Mouse (Mus musculus): ENCODE data around the gene Pxmp2.

DNA sequence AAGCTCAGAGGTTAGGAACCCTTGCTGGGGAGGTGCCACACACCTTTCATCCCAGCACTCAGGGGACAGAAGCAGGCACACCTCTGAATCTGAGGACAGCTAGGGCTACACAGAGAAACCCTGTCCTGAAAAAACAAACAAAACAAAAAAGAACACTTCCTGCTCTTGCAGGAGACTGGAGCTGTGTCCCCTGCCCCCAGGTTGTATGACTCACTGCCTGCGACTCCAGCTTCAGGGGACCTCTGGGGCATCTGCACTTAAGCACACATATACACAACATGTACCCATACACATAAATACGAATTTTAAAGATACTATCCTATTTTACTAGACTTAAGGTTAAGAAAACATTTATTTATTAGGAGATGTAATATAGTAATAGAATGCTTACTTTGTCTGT is 41.9 kb downstream of the Pxmp2 start:
- TF ChIP-seq CTCF (IDR thresholded peaks at IDR 0.05; ENCODE audit: extremely low read depth, insufficient read length, insufficient replicate concordance, low read depth, low read length) (no peak), POLR2A (IDR thresholded peaks at IDR 0.05; ENCODE audit: low read depth, low read length) (no peak)
